Mouse (Mus musculus) liver, embryonic 16.5 days (tissue): ENCODE results near the gene Urah. TPM values are rescaled to one million over a fixed set of nuclear protein-coding genes. Genes with fewer than 3 reads are reported as not detected.

Source experiments
- ATAC-seq: fragments of 200-750 bp; cut with Nextera tagmentation; 2 replicates; pipeline ENCODE4 v1.8.0; 2017; ENCODE audit warnings: low read depth, mild to moderate bottlenecking, moderate number of reproducible peaks, moderate library complexity
- H3K27ac ChIP-seq: fragments of 300-500 bp; sonication (generic); 2 replicates; pipeline ENCODE4 v1.5.1; 2014; ENCODE audit warnings: mild to moderate bottlenecking, low read length
- H3K27me3 ChIP-seq: fragments of 300-500 bp; sonication (generic); 2 replicates; pipeline ENCODE4 v1.6.1; 2014; ENCODE audit warnings: low read depth, low read length, mixed read lengths; ENCODE audit not compliant: control insufficient read depth, insufficient read depth
- H3K36me3 ChIP-seq: fragments of 300-500 bp; sonication (generic); 2 replicates; pipeline ENCODE4 v1.6.1; 2014; ENCODE audit warnings: mild to moderate bottlenecking; ENCODE audit not compliant: control insufficient read depth, insufficient read depth
- H3K4me1 ChIP-seq: fragments of 300-500 bp; sonication (generic); 2 replicates; pipeline ENCODE4 v1.6.1; 2014; ENCODE audit warnings: low read depth, low read length, mixed read lengths; ENCODE audit not compliant: control insufficient read depth
- H3K4me2 ChIP-seq: fragments of 300-500 bp; sonication (generic); 2 replicates; pipeline ENCODE4 v1.6.1; 2014; ENCODE audit warnings: low read depth, low read length, mixed read lengths
- H3K4me3 ChIP-seq: fragments of 300-500 bp; sonication (generic); 2 replicates; pipeline ENCODE4 v1.5.1; 2014; ENCODE audit warnings: low read depth, mild to moderate bottlenecking, low read length
- H3K9ac ChIP-seq: fragments of 300-500 bp; sonication (generic); 2 replicates; pipeline ENCODE4 v1.6.1; 2014; ENCODE audit warnings: low read depth, low read length
- H3K9me3 ChIP-seq: fragments of 300-500 bp; sonication (generic); replicated peaks from 2 replicates; pipeline ENCODE4 v1.6.1; 2016; ENCODE audit warnings: low read length; ENCODE audit not compliant: control insufficient read depth
- WGBS: fragments of 180-500 bp; shearing (Covaris S2); extraction: QIAGEN DNeasy Blood & Tissue Kit; methylation state at CpG from one replicate; pipeline ENCODE4 v1.1.7; 2014; ENCODE audit not compliant: insufficient replicate concordance; 5-methylcytosine and 5-hydroxymethylcytosine counted together
- polyA plus RNA-seq: library from polyadenylated mRNA; unstranded; fragments of >200 nt; fragmentation: Nextera tagmentation; extraction: Ambion mirVana; gene quantifications from 2 replicates; pipeline ENCODE4 v1.2.1, GENCODE M21; 2015

The Urah gene
- polyA plus RNA-seq, 1 experiment from 2014 or later, result 32.9 TPM

- Histone ChIP-seq H3K4me2 (peak overlapping the region; percentile 87), H3K9me3 (no peaks in the 10 kb centered on the region), H3K27ac (peak overlapping the region; percentile 83), H3K4me3 (peak overlapping the region; percentile 94), H3K27me3 (no peaks in the 10 kb centered on the region), H3K4me1 (peaks cover 32% of the 10 kb centered on the region), H3K9ac (peak overlapping the region; percentile 84), H3K36me3 (peaks cover 10% of the 10 kb centered on the region)
- 3% methylated on average over 8 of the region's 8 CpGs for WGBS
- ATAC-seq, result no peak
These were observed 46.2 kb downstream of the Urah start for GRCm38 (mm10) chr7:140880865-140881515.

GRCm38 (mm10) chr7:140881696-140882468 lies 47.1 kb downstream of the Urah start, which contains the start of the genes Psmd13 and Sirt3:
Psmd13 (plus strand) TSS chr7:140881968.
Sirt3 (minus strand) TSS chr7:140882309.
- H3K27ac ChIP-seq, result peak within 1 kb of the TSS; percentile 83
- WGBS, result under 1% methylated on average over 59 of the region's 59 CpGs
- H3K4me1 ChIP-seq, result peaks cover 32% of the 10 kb centered on the region
- peak within 1 kb of the TSS; percentile 84 for H3K9ac ChIP-seq
- peaks cover 12% of the 10 kb centered on the region; the same call in 1 of the 2 replicates for H3K36me3 ChIP-seq
- H3K4me2 ChIP-seq, result peak within 1 kb of the TSS; percentile 87
- ATAC-seq, result peak; percentile 93
- peak within 1 kb of the TSS; percentile 94 for H3K4me3 ChIP-seq
- H3K9me3 ChIP-seq, result no peaks in the 10 kb centered on the region
- no peaks in the 10 kb centered on the region for H3K27me3 ChIP-seq

DNA sequence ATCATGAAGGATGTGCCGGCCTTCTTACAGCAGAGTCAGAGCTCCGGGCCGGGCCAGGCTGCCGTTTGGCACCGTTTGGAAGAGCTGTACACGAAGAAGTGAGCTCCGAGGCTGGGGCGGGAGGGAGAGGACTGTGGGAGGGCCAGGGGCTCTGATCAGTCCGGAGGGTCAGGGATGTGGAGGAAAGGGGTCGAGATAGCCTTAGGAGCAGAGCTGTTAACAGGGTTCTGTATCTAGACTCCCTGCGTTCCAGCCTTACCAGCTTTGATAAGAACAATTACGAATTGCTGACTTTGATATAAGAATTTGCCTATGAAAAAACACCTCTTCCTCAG lies 47.6 kb downstream of the Urah start:
- peaks cover 32% of the 10 kb centered on the region for H3K4me1 ChIP-seq
- peak overlapping the region; percentile 84 for H3K9ac ChIP-seq
- no peaks in the 10 kb centered on the region for H3K27me3 ChIP-seq
- no peak; the same call in 1 of the 2 replicates for ATAC-seq
- peak overlapping the region; percentile 94 for H3K4me3 ChIP-seq
- H3K36me3 ChIP-seq, result peaks cover 15% of the 10 kb centered on the region
- peak overlapping the region; percentile 57 for H3K4me2 ChIP-seq
- peak overlapping the region; percentile 78 for H3K27ac ChIP-seq
- no peaks in the 10 kb centered on the region for H3K9me3 ChIP-seq
- under 1% methylated on average over 12 of the region's 12 CpGs for WGBS

Other genes with a start within 250 kb of the Urah start
- gene Olfr46, start 233.7 kb upstream of the Urah start, polyA plus RNA-seq, result not detected in 2 replicates
- gene Olfr61, start 206.0 kb upstream of the Urah start, polyA plus RNA-seq, result not detected in 2 replicates
- gene Olfr53, start 188.6 kb upstream of the Urah start, polyA plus RNA-seq, result not detected in 2 replicates
- gene Olfr539, start 175.1 kb upstream of the Urah start, polyA plus RNA-seq, result not detected in 2 replicates
- not detected in 2 replicates for gene Olfr45, start 153.1 kb upstream of the Urah start, polyA plus RNA-seq
- not detected in 2 replicates for gene Olfr541, start 137.8 kb upstream of the Urah start, polyA plus RNA-seq
- gene Cyp2e1, start 71.3 kb upstream of the Urah start, polyA plus RNA-seq, result 0.97 and 1.1 TPM in 2 replicates
- 0.07 and 0.14 TPM in 2 replicates for gene Syce1, start 47.2 kb upstream of the Urah start, polyA plus RNA-seq
- 0.06 and 0.16 TPM in 2 replicates for gene Zfp941, start 12.8 kb upstream of the Urah start, polyA plus RNA-seq
- not detected in 2 replicates for gene Scgb1c1, start 10.5 kb downstream of the Urah start, polyA plus RNA-seq
- not detected in 2 replicates for gene Odf3, start 12.8 kb downstream of the Urah start, polyA plus RNA-seq
- gene Gm45785, start 21.3 kb downstream of the Urah start, polyA plus RNA-seq, result not detected in 2 replicates
- gene Ric8a, start 21.9 kb downstream of the Urah start, polyA plus RNA-seq, result 21.2 and 21.5 TPM in 2 replicates
- 19.3 and 20.9 TPM in 2 replicates for gene Bet1l, start 22.6 kb downstream of the Urah start, polyA plus RNA-seq
- 108 and 123 TPM in 2 replicates for gene Psmd13, start 47.0 kb downstream of the Urah start, polyA plus RNA-seq
- gene Sirt3, start 47.3 kb downstream of the Urah start, polyA plus RNA-seq, result 21.9 and 23.6 TPM in 2 replicates
- gene Cox8b, start 65.4 kb downstream of the Urah start, polyA plus RNA-seq, result 1.4 and 3.4 TPM in 2 replicates
- 7.8 and 10.8 TPM in 2 replicates for gene Nlrp6, start 85.9 kb downstream of the Urah start, polyA plus RNA-seq
- 6.0 and 7.9 TPM in 2 replicates for gene Pgghg, start 106.4 kb downstream of the Urah start, polyA plus RNA-seq
- 0.26 and 0.44 TPM in 2 replicates for gene Ifitm5, start 115.3 kb downstream of the Urah start, polyA plus RNA-seq
- not detected in 2 replicates for gene Gm45717, start 120.9 kb downstream of the Urah start, polyA plus RNA-seq
- 391 and 458 TPM in 2 replicates for gene Ifitm2, start 121.0 kb downstream of the Urah start, polyA plus RNA-seq
- gene Ifitm1, start 132.2 kb downstream of the Urah start, polyA plus RNA-seq, result 15.2 and 15.4 TPM in 2 replicates
- gene Ifitm3, start 175.8 kb downstream of the Urah start, polyA plus RNA-seq, result 68.0 and 76.2 TPM in 2 replicates
- 23.3 and 28.4 TPM in 2 replicates for gene Ifitm6, start 182.9 kb downstream of the Urah start, polyA plus RNA-seq
- not detected in 2 replicates for gene Gm17387, start 194.1 kb downstream of the Urah start, polyA plus RNA-seq
- gene B4galnt4, start 226.1 kb downstream of the Urah start, polyA plus RNA-seq, result 0.35 and 0.37 TPM in 2 replicates
- 0.69 and 1.1 TPM in 2 replicates for gene Pkp3, start 243.2 kb downstream of the Urah start, polyA plus RNA-seq